Mouse (Mus musculus): ENCODE results near the gene Ncam1.

Gene Ncam1

GRCm38 (mm10) chr9:49798806-49799205, at the start of gene Ncam1:
TSS of gene Ncam1 (minus strand) at chr9:49798925.
- peak; percentile 99 for DNase-seq (ENCODE audit: low read depth, low spot score)

DNA sequence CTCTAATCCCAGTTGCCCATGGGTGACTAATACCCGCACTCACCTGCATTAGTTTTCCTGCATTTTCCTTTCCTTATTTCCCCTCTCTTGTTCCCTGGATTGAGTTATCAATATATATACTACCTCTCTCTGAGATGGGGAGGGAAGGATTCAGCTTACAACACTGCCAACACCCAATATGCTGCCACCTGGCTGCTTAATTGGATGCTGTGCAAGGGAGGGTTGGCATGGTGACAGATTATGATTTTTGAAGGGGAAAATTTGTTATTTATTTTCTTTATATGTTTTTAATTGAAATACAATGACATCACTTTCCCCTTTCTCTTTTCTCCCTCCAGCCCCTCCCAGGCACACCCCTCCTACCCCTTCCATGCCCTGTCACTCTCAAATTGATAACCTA, 35.3 kb upstream of the Ncam1 start:
- no peak for DNase-seq (ENCODE audit: low read depth, low spot score)

DNA sequence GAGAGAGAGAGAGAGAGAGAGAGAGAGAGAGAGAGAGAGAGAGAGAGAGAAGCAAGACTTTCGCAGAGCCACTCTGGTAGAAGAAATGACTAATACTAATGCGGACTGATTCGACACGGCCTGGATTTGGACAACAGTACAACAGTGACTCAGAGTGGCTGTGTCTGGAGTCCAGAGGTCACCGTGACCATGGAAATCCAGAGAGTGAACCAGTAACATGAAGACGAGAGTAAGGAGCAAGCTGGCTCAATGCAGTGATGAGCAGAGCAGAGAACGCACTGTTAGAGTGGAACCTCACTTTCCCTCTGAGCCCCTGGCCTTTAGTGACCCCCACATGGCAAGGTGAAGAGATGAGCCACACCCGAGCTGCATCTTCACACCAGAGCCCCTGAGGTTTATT, 28.9 kb upstream of the Ncam1 start:
- DNase-seq (ENCODE audit: low read depth, low spot score) = no peak

DNA sequence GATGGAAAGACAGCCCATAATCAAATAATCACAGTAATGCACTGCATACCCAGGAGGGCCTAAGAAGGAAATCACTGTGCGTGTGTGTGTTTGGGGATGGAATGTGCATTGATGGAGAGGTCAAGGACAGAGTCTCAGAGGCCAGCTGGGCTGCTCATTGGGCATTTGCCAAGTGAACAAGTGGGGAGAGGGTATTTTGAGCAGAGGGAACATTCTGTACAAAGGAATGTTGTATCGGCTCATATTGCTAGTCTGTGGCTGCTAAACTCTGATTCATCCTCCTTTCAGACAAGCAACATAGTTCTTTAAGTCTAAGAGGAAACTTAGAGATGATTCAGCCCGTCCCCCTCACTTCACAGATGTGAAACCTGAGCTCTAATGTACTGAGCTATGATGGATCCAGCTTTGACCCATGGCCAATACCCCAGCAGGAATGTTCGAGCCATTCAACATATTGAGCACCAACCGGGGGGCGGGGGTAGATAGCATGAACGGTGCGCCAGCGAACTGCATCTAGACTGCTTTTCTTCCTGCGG, 17.5 kb upstream of the Ncam1 start:
- DNase-seq (ENCODE audit: low read depth, low spot score) = no peak

DNA sequence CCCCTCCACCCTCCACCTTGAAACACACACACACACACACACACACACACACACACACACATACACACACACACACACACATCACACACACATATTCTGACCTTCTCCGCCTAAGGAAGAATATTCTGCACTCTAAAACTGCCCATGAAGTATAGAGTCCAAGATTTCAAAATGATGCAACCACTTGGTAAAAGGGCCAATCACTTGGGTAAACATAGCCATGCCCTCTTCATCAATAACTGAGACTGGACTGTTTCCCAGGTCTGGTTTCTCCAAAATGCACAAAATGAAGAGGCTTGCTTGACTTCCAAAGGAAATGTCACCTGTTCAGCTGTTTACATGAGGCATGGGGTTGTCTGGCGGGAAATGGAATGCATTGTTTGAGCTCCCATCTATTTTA, 15.7 kb upstream of the Ncam1 start:
- DNase-seq (ENCODE audit: low read depth, low spot score) = no peak

DNA sequence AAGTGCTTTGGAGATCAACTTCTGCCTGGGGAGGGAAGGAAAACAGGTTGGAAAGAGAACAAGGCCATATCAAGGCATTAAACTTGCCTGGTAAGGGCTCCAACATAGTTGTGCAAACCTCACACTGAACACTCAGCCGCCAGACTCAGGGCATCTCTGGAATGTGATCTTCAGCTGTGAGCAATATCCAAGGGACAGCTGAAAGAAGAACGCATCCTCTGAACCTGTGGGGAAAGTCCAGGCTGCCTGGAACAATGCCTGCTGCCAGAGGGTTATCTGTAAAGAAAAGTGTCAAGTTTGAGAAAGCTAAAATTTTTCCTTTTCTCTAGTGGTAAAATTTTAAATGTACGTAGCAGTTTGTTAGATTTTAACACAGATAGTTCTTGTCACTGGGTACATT, 4.5 kb upstream of the Ncam1 start:
- DNase-seq (ENCODE audit: low read depth, low spot score) = no peak

- DNase-seq (ENCODE audit: low read depth, low spot score) = peak; percentile 57
Measured at GRCm38 (mm10) chr9:49797821-49798571, 729 bp downstream of the Ncam1 start.

DNA sequence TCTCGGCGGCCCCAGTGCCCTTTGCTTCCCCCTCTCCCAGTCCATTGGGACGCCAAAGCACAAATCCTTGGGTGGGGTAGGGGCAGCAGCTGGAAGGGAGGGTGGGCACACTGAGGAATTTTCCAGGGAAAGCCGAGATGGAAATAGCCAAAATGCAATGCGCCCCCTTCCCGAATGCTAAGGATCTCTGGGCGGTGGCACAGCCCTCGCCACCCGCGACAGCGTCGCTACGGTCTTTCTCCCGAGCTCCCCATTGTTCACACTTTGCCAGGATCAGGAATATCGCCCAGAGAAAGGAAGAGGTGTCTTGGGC, 1.3 kb downstream of the Ncam1 start:
- DNase-seq (ENCODE audit: low read depth, low spot score) = no peak

GRCm38 (mm10) chr9:49796618-49797507, 1.9 kb downstream of the Ncam1 start:
- peak; percentile 96 for DNase-seq (ENCODE audit: low read depth, low spot score)

- no peak for DNase-seq (ENCODE audit: low read depth, low spot score)
Measured at GRCm38 (mm10) chr9:49795881-49796280, 2.8 kb downstream of the Ncam1 start.

- no peak for DNase-seq (ENCODE audit: low read depth, low spot score)
Measured at GRCm38 (mm10) chr9:49793987-49794550, 4.7 kb downstream of the Ncam1 start.

- no peak for DNase-seq (ENCODE audit: low read depth, low spot score)
Measured at GRCm38 (mm10) chr9:49793241-49793640, 5.5 kb downstream of the Ncam1 start.

DNA sequence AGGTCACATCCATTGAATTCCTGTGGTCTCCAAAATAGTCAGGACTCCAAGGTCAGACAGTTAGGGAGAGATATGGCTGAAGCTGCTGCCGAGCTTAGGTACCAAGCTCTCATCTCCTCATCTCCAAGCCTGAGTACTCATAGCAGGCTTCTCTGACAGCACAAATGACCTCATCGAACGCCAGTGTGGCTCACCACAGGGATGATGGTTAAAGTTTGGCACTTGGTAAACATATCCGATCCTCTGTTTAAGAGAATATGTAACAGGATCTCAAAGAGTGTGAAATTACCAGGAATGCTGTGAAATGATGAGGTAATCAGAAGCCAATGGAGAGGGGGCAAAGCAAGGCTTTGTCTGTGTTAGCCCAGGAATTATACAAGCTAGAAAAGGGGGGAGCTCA, 6.1 kb downstream of the Ncam1 start:
- no peak for DNase-seq (ENCODE audit: low read depth, low spot score)

DNA sequence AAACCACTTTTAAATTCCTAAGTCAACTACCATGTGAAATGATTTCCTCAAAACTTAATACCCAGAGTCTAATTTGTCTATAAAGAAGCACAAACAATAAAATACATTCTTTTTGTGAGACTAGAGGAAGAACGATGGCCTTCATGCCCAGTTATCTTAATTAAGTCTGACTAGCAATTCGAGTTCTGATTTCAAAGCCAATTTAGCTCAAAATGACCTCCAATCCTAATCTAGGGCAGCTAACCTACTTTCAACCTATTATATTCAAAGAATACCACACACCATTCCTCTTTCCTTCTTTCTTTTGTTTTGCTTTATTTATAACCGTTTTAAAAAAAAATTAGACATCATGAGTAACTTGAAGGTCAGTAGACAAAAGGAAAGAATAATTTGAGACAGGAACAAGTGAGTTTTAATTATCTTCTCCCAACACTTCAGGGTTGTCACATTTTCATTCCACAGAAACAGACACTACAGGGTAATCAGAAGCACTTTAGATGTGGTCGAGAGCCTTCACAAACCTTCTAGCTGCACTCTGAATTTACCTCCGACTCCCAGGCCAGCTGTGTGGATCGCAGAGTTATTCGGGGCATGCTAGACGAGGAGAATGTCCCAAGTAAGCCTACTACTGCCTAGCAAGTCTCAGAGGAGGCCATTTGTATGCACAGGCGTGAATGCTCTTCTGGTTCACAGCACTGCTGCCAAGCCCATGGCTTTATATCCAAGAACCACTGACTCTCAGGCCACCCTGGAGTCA, 17.5 kb downstream of the Ncam1 start:
- no peak for DNase-seq (ENCODE audit: low read depth, low spot score)

DNA sequence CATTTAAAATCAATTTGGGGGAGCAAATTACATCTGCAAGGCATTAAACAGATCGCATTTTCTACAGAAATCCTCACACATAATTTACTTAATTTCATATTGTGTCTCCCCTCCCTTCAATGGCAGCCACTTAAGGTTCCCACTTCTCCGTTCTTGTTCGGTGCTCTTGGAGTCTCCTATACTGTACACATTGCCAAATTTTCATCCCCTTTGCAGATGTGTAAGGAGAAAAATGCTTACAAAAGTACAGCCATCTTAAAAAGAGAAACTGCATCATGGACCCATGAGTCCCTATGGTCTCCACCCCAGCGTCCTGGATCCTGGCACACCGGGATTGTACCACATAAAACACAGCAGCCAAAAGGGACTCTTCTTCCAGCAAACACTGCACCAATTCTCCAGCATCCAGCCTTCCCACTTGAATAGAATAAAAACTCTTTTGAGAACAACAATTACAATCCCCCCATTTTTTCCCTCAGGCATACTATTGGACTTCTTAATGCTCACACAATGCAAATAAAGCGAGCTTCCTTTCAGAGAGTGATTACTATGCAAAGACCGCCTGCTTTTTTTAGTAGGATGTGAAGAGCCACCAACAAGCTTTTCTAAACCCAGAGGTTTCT, 21.6 kb downstream of the Ncam1 start:
- no peak for DNase-seq (ENCODE audit: low read depth, low spot score)

- DNase-seq (ENCODE audit: low read depth, low spot score) = no peak
Measured at GRCm38 (mm10) chr9:49766634-49767033, 32.1 kb downstream of the Ncam1 start.

GRCm38 (mm10) chr9:49760571-49760970, 38.2 kb downstream of the Ncam1 start:
- DNase-seq (ENCODE audit: low read depth, low spot score) = no peak

DNA sequence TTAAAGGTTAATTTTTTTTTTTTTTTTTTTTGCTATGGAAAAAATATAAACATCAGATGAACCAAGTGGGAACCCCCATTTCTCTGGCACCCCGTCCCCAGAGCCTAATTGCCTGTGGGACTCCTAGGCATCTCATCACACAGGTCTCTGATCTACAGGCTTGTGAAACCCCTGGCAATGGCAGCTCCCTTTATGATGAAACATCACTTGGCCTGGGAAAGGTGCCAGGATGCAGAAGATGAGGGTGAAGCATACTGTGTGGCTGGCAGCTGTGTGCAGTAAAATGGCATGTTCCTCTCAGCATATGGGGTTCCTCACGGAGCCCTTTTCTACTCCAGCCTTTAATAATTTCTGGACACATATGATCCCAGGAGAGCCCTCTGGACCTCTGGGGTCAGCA, 40.3 kb downstream of the Ncam1 start:
- no peak for DNase-seq (ENCODE audit: low read depth, low spot score)

GRCm38 (mm10) chr9:49757986-49758385, 40.7 kb downstream of the Ncam1 start:
- no peak for DNase-seq (ENCODE audit: low read depth, low spot score)

GRCm38 (mm10) chr9:49757582-49757981, 41.1 kb downstream of the Ncam1 start:
- no peak for DNase-seq (ENCODE audit: low read depth, low spot score)

GRCm38 (mm10) chr9:49756725-49757124, 42.0 kb downstream of the Ncam1 start:
- DNase-seq (ENCODE audit: low read depth, low spot score) = no peak
